Mouse (Mus musculus) CD4-positive, CD25-positive, alpha-beta regulatory T cell, adult 4 months (primary cell): ENCODE data around the gene Rab8b. TPM values are rescaled to one million over a fixed set of nuclear protein-coding genes. Genes with fewer than 3 reads are reported as not detected.
"Not testable (repeated sequence)": the region's sequence is repeated elsewhere in the genome, so short reads cannot be mapped to it uniquely, and the experiment has no call there.

Experiments used
- ATAC-seq: one replicate; pipeline ENCODE4 v1.8.0; 2017
- polyA plus RNA-seq, 2 experiments: library from polyadenylated mRNA; unstranded; fragments of 100-300 nt; shearing (Covaris generic); gene quantifications; one replicate each; pipeline ENCODE4 v1.2.1; 2017

Gene Rab8b
- polyA plus RNA-seq, 2 experiments from 2014 or later = 138 to 179 TPM

- no peak for ATAC-seq
Observed at GRCm38 (mm10) chr9:66917216-66917891, 2.1 kb downstream of the Rab8b start.

DNA sequence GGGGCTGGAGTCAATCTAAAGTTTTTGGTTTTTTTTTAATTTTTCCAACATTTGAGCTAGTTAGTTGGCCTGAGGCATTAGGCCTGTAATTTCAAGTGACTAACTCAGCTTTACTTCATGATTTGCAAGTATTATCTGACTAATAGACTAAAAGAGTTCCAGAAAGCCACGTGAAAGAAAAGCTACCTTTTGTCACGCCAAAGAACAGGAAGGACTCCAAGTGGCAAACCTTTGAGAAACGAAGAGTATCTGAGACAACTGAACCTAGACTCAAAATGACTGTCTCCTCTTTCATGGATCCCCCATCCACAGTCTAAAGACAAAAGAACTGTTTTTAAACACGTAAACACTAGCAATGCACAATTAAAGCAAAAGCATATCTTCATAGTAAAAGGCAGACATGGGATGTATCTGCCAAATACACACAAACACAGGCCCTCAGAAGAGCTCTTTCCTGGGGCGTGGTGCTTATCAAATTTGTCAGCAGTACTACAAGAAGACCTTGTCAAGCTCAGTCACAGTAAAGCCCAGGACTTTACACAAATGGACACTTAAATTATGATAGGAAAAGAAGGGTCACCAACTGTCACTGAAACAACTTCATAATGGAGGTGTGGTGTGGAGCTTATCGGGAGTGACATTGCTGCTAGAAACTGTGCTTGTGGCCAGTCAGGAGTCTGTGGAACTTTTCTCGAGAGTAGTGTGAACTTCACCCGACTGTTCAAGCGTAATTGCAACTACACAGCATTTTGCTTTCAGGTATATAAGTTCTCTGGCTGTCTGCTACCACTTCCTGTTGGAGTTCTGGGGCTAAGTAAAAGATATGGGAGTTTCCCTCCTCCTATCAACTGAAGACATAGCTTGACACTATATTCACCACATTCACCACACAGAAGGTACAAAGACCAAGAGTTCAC, 3.4 kb downstream of the Rab8b start:
- ATAC-seq = peak; percentile 65

DNA sequence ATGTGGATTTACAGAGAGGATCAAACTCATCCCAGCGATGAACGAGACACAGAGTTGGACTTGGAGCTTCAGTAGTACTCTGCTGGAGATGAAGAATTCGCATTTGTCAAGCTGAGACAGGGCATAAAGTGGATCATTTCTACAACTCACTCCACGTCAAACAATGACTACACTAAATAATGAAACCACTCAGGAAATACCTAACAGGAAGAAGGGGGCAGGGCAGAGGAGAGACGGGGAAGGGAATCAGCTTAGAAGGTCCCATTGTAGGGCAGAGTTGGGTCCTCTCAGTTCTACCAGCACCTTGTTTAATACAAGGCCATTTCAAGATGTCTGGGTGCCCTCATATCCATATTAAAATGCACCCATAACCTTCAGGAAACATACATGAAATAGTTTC, 4.1 kb downstream of the Rab8b start:
- ATAC-seq = peak; percentile 28

DNA sequence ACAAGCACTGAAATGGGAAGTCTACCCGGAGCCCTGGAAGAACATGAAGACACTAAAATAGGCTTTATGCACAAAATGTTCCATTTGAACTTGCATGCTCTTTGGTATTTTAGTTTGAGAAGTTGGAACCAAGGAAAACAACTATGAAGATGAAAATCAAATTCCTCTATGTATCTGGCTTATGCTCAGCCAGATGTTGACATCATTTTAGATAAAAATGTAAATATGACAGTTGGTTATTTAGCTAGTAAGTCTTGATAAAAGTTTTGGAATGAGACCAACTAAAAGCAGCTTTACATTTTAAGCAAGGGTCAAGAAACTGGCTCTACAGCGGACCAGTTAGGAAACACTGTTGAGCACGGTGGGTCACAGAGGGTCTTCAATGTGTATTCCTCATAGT, 4.9 kb downstream of the Rab8b start:
- no peak for ATAC-seq

DNA sequence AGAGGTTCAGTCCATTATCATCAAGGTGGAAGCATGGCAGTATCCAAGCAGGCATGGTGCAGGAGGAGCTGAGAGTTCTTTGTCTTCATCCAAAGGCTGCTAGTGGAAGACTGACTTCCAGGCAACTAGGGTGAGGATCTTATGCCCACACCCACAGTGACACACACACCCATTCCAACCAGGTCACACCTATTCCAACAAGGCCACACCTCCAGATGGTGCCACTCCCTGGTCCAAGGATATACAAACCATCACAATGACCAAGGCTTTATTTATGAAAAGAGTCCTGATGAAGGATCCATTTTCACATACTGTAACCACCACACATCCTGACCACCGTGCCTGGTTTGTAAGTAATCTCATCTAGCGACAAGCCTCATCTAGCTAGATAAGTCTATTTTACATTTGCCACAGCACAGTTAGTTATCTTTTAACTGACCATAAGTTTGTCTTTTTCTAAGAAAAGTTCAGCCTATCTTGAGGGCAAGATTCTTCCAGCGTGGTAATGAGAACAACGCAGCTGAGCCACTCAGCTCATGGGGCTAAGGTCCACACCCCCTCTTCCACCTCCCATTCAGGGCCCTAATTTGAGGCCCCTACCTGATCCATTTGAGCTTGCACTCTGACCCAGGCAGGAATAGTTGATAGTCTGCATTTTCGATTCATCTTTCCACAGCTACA, 6.1 kb downstream of the Rab8b start:
- ATAC-seq = not testable (repeated sequence)

DNA sequence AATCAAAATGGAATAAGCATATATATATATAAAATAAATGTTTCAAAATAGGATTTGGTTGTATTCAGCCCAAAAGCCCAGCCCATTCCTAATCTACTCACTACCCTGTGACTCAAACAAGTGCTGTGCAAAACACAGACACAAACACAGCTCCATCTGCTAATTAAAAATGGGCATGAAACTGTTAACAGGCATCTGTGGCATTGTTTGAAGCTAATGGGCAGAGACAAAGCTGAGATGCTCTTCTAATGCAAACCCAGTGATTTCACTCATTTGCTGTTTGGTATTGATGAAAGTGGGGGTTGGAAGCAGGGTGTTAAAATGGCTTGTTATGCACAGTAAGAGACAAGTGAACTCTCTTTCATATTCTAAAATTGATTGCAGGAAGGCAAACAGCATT, 7.2 kb downstream of the Rab8b start:
- ATAC-seq = no peak

- ATAC-seq = no peak
Observed at GRCm38 (mm10) chr9:66910677-66911076, 8.8 kb downstream of the Rab8b start.

DNA sequence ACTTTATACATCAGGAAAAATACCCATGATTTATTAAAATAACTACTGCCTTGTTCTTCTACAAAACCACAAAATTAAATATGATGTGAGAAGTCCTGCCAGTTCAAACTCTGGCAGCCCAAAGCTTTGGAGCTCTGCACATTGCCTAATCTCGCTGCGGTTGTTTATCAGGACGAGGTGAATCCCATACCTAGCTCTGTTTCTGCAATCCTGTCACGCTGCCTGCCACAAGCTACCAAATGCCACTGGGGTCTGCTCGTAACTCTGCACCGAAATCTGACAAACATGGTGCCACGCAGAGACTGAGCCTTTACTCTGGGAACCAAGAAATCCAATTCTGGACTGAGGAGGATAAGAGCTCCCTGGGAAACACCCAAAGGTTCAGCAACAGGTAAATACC, 9.6 kb downstream of the Rab8b start:
- no peak for ATAC-seq

DNA sequence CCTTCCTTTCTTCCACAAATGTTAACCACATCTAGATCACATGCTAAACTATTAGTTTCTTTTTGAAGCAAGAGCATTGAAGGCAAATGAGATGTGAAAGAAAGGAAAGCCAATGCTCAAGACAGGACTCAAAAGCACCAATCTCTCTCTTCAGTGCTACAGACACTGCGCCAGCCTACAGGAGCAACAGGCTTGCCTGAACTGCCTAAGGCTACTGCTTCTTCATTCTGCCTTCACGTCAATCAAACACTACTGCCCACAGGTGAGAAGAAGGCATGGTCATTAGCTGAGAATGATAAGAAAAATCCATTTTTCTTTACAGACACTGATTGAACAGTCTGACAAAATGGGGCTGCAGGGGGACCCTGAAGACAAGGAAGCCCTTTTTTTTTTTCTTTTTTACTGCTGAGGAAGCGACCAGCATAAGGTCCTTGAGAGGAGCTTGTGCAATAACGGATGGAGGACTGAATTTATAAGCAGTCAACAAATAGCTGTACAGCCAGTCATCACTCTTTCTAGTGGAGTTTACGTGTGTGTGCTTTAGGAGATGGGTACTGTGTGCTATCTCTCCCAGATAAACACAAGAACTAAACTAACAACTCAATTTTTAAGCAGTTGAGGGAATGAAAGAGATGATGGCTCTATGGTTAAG, 11.6 kb downstream of the Rab8b start:
- ATAC-seq = no peak

- ATAC-seq = no peak
Observed at GRCm38 (mm10) chr9:66907126-66907525, 12.4 kb downstream of the Rab8b start.

GRCm38 (mm10) chr9:66905990-66906389, 13.5 kb downstream of the Rab8b start:
- no peak for ATAC-seq

- ATAC-seq = peak; percentile 51
Observed at GRCm38 (mm10) chr9:66899526-66899925, 20.0 kb downstream of the Rab8b start.

DNA sequence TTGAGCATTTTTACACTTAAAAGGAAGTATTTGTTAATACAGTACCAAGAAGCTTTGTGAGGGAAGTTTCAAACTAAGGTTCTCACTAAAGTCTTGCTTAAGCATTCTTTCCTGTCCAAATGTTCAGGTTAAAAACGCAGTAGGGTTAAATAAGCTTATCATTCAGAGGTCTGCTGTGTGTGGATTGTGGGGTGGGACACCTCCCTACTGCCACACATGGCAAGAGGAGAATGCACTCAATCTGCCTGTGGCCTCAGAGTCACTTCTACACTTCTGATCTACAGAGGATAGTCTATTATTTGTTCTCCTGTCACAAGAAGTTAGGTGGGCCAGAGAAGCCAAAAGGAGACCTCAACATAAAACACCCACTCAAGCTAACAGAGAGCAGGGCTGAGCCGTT, 20.4 kb downstream of the Rab8b start:
- no peak for ATAC-seq

- ATAC-seq = peak; percentile 72
Observed at GRCm38 (mm10) chr9:66897851-66898250, 21.6 kb downstream of the Rab8b start.

- ATAC-seq = no peak
Observed at GRCm38 (mm10) chr9:66896951-66897350, 22.5 kb downstream of the Rab8b start.

DNA sequence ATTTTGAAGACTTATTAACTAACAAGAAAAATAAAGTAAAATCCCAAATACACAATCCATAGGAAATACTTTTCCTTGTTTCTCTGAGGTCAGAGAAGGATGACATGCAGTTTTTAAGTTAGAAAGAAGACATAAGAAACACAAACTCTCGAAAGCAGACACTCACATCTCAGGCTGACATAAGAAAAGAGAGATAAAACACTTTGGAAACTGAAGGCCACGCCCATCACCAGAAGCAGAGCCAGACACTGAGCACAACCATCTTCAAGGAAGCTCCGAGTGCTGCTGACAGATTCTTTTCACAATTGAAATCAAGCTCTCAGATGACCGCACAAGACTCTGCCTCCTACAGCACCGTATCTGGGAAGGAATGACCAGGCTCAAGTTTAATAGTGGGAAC, 23.5 kb downstream of the Rab8b start:
- ATAC-seq = no peak

DNA sequence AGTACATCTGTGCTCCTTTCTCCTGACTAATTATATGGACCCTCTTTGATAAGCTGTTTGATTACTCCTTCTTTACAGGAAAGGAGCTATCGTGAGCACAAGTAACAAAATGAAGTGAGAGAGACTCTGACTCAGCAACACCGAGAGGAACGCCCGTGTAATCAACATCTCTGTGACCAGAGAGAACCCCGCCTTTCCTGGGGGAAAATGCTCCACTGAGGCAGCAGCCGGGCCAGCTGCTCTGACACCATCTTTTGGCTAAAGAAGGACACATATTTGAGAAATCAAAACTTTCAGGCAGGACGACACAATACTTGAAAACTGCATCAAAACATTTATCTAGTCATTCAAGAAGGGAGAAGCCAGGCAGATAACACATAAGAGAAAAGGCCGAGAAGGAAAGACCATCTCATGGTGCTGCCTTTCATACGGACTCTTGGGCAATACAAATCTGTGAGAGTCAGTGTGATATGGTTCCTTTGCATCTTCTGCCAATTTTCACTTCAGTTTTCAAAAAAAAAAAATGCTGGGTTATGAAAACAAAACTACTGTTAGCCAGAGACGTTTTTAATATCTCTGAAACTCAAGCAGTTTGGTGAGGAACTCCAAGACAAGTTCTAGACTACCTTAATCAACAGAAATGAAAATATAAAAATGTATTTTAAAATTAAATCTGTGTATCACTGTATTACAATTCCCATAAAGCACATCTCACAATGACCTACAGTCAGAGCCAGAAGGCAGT, 24.3 kb downstream of the Rab8b start:
- ATAC-seq = no peak

- no peak for ATAC-seq
Observed at GRCm38 (mm10) chr9:66894421-66894820, 25.1 kb downstream of the Rab8b start.

GRCm38 (mm10) chr9:66892456-66892855, 27.0 kb downstream of the Rab8b start:
- not testable (repeated sequence) for ATAC-seq

GRCm38 (mm10) chr9:66887960-66888610, 31.4 kb downstream of the Rab8b start:
- ATAC-seq = peak; percentile 59

- no peak for ATAC-seq
Observed at GRCm38 (mm10) chr9:66887301-66887902, 32.1 kb downstream of the Rab8b start.
